Mouse (Mus musculus) forebrain, embryonic 13.5 days (tissue): ENCODE measurements around the gene Olfr733. TPM values are rescaled to one million over a fixed set of nuclear protein-coding genes. Genes with fewer than 3 reads are reported as not detected.

Experiments used
- ATAC-seq: fragments of 200-750 bp; cut with Nextera tagmentation; 2 replicates; pipeline ENCODE4 v1.8.0; 2017
- H3K27ac ChIP-seq: fragments of 300-500 bp; sonication (generic); 2 replicates; pipeline ENCODE4 v1.5.1; 2015; ENCODE audit warnings: inconsistent platforms, mild to moderate bottlenecking, moderate library complexity
- H3K27me3 ChIP-seq: fragments of 300-500 bp; sonication (generic); 2 replicates; pipeline ENCODE4 v1.6.1; 2015; ENCODE audit warnings: mild to moderate bottlenecking, inconsistent platforms
- H3K36me3 ChIP-seq: fragments of 300-500 bp; sonication (generic); 2 replicates; pipeline ENCODE4 v1.6.1; 2015; ENCODE audit warnings: mild to moderate bottlenecking, inconsistent platforms; ENCODE audit not compliant: poor library complexity, severe bottlenecking
- H3K4me1 ChIP-seq: fragments of 300-500 bp; sonication (generic); 2 replicates; pipeline ENCODE4 v1.6.1; 2015; ENCODE audit warnings: inconsistent platforms
- H3K4me2 ChIP-seq: fragments of 300-500 bp; sonication (generic); 2 replicates; pipeline ENCODE4 v1.6.1; 2015; ENCODE audit warnings: inconsistent platforms, mild to moderate bottlenecking, moderate library complexity
- H3K4me3 ChIP-seq: fragments of 300-500 bp; sonication (generic); 2 replicates; pipeline ENCODE4 v1.5.1; 2015; ENCODE audit warnings: mild to moderate bottlenecking, inconsistent platforms
- H3K9ac ChIP-seq: fragments of 300-500 bp; sonication (generic); 2 replicates; pipeline ENCODE4 v1.6.1; 2015; ENCODE audit warnings: mild to moderate bottlenecking, inconsistent platforms
- H3K9me3 ChIP-seq: fragments of 300-500 bp; sonication (generic); replicated peaks from 2 replicates; pipeline ENCODE4 v1.6.1; 2016; ENCODE audit warnings: inconsistent platforms
- WGBS: fragments of 180-500 bp; shearing (Covaris S2); methylation state at CpG from one replicate; pipeline ENCODE4 v1.1.7; 2015; 5-methylcytosine and 5-hydroxymethylcytosine counted together
- polyA plus RNA-seq: library from polyadenylated mRNA; unstranded; fragments of >200 nt; fragmentation: Nextera tagmentation; extraction: Ambion mirVana; gene quantifications from 2 replicates; pipeline ENCODE4 v1.2.1, GENCODE M21; 2015

Olfr733 gene
- not detected in 2 replicates for polyA plus RNA-seq

GRCm38 (mm10) chr14:50301422-50301821 lies at the start of gene Olfr733:
Olfr733 (minus strand) TSS chr14:50301522.
- ATAC-seq: no peak
- no peak within 1 kb of the TSS for H3K4me2 ChIP-seq
- no peak within 1 kb of the TSS for H3K4me3 ChIP-seq
- H3K36me3 ChIP-seq: no peaks in the 10 kb centered on the region
- H3K9me3 ChIP-seq: no peaks in the 10 kb centered on the region
- no peak within 1 kb of the TSS for H3K9ac ChIP-seq
- H3K27me3 ChIP-seq: no peaks in the 10 kb centered on the region
- no peaks in the 10 kb centered on the region for H3K4me1 ChIP-seq
- no peak within 1 kb of the TSS for H3K27ac ChIP-seq

GRCm38 (mm10) chr14:50348796-50349195 lies 47.5 kb upstream of the Olfr733 start, which contains the start of gene Olfr735:
Olfr735 (minus strand) TSS chr14:50348872.
- 84% methylated on average over 2 of the region's 2 CpGs for WGBS
- ATAC-seq: no peak

GRCm38 (mm10) chr14:50326661-50327060 lies 25.3 kb upstream of the Olfr733 start, which contains the start of gene Olfr734:
Olfr734 (minus strand) TSS chr14:50326761.
- Histone ChIP-seq H3K4me2 (no peak within 1 kb of the TSS), H3K9me3 (no peaks in the 10 kb centered on the region; the same call in 1 of the 2 replicates), H3K9ac (no peak within 1 kb of the TSS), H3K27me3 (no peaks in the 10 kb centered on the region), H3K27ac (no peak within 1 kb of the TSS), H3K4me1 (no peaks in the 10 kb centered on the region), H3K4me3 (no peak within 1 kb of the TSS), H3K36me3 (no peaks in the 10 kb centered on the region)
- ATAC-seq: no peak
- 77% methylated on average over 1 of the region's 1 CpGs for WGBS

More at GRCm38 (mm10) chr14:50348796-50349195, 47.5 kb upstream of the Olfr733 start, which contains the start of gene Olfr735:
- no peaks in the 10 kb centered on the region for H3K27me3 ChIP-seq
- H3K36me3 ChIP-seq: no peaks in the 10 kb centered on the region
- H3K4me3 ChIP-seq: no peak within 1 kb of the TSS
- H3K9ac ChIP-seq: no peak within 1 kb of the TSS
- no peaks in the 10 kb centered on the region; the same call in 1 of the 2 replicates for H3K9me3 ChIP-seq
- H3K4me2 ChIP-seq: no peak within 1 kb of the TSS
- no peak within 1 kb of the TSS for H3K27ac ChIP-seq
- no peaks in the 10 kb centered on the region for H3K4me1 ChIP-seq

- WGBS: 91% methylated on average over 1 of the region's 1 CpGs
- no peak for ATAC-seq
- Histone ChIP-seq H3K9me3 (no peaks in the 10 kb centered on the region), H3K36me3 (no peaks in the 10 kb centered on the region), H3K27me3 (no peaks in the 10 kb centered on the region), H3K4me3 (no peak within 1 kb of the TSS), H3K9ac (no peak within 1 kb of the TSS), H3K4me2 (no peak within 1 kb of the TSS), H3K27ac (no peak within 1 kb of the TSS), H3K4me1 (no peaks in the 10 kb centered on the region)
Observed at GRCm38 (mm10) chr14:50284106-50284505, 17.2 kb downstream of the Olfr733 start, which contains the start of gene Olfr732. Olfr732 (minus strand) TSS chr14:50284206.

Other genes with a start within 250 kb of the Olfr733 start
- gene Olfr726, start 210.6 kb downstream of the Olfr733 start, polyA plus RNA-seq: not detected in 2 replicates
- gene Olfr727, start 178.3 kb downstream of the Olfr733 start, polyA plus RNA-seq: not detected in 2 replicates
- not detected in 2 replicates for gene Olfr728, start 158.8 kb downstream of the Olfr733 start, polyA plus RNA-seq
- not detected in 2 replicates for gene Olfr729, start 148.6 kb downstream of the Olfr733 start, polyA plus RNA-seq
- gene Olfr730, start 113.3 kb downstream of the Olfr733 start, polyA plus RNA-seq: not detected in 2 replicates
- gene Olfr731, start 59.7 kb downstream of the Olfr733 start, polyA plus RNA-seq: not detected in 2 replicates
- not detected in 2 replicates for gene Olfr732, start 17.3 kb downstream of the Olfr733 start, polyA plus RNA-seq
- gene Olfr734, start 25.2 kb upstream of the Olfr733 start, polyA plus RNA-seq: not detected in 2 replicates
- not detected in 2 replicates for gene Olfr735, start 47.4 kb upstream of the Olfr733 start, polyA plus RNA-seq
- not detected in 2 replicates for gene Tlr11, start 56.4 kb upstream of the Olfr733 start, polyA plus RNA-seq
- not detected in 2 replicates for gene Olfr736, start 79.6 kb upstream of the Olfr733 start, polyA plus RNA-seq
- gene Olfr738, start 106.0 kb upstream of the Olfr733 start, polyA plus RNA-seq: not detected in 2 replicates
- gene Olfr739, start 117.1 kb upstream of the Olfr733 start, polyA plus RNA-seq: not detected in 2 replicates
- not detected in 2 replicates for gene Olfr740, start 144.0 kb upstream of the Olfr733 start, polyA plus RNA-seq
- gene Olfr741, start 171.2 kb upstream of the Olfr733 start, polyA plus RNA-seq: not detected in 2 replicates
- not detected in 2 replicates for gene Olfr742, start 202.1 kb upstream of the Olfr733 start, polyA plus RNA-seq
- gene Olfr743, start 220.3 kb upstream of the Olfr733 start, polyA plus RNA-seq: not detected in 2 replicates